Mouse (Mus musculus) forebrain, embryonic 10.5 days (tissue): ENCODE measurements around the gene Wars2. TPM values are rescaled to one million over a fixed set of nuclear protein-coding genes. Genes with fewer than 3 reads are reported as not detected.

Experiments
- DNase-seq: peaks from one replicate; pipeline ENCODE4 v3.0.0-alpha.2; 2017; ENCODE audit warnings: low spot score; ENCODE audit errors: extremely low spot score
- H3K27ac ChIP-seq: fragments of 300-500 bp; sonication (generic); 2 replicates; pipeline ENCODE4 v1.5.1; 2016; ENCODE audit warnings: mild to moderate bottlenecking
- H3K27me3 ChIP-seq: fragments of 300-500 bp; sonication (generic); 2 replicates; pipeline ENCODE4 v1.6.1; 2016; ENCODE audit warnings: mild to moderate bottlenecking; ENCODE audit not compliant: poor library complexity, severe bottlenecking
- H3K36me3 ChIP-seq: fragments of 300-500 bp; sonication (generic); replicated peaks from 2 replicates; pipeline ENCODE4 v1.6.1; 2016; ENCODE audit warnings: mild to moderate bottlenecking, moderate library complexity
- H3K4me1 ChIP-seq: fragments of 300-500 bp; sonication (generic); 2 replicates; pipeline ENCODE4 v1.6.1; 2016
- H3K4me3 ChIP-seq: fragments of 300-500 bp; sonication (generic); 2 replicates; pipeline ENCODE4 v1.5.1; 2016; ENCODE audit warnings: mild to moderate bottlenecking, moderate library complexity
- H3K9me3 ChIP-seq: fragments of 300-500 bp; sonication (generic); 2 replicates; pipeline ENCODE4 v1.6.1; 2016; ENCODE audit warnings: mild to moderate bottlenecking, moderate library complexity
- WGBS: fragments of 180-500 bp; shearing (Covaris S2); methylation state at CpG from one replicate; pipeline ENCODE4 v1.1.7; 2016; 5-methylcytosine and 5-hydroxymethylcytosine counted together
- polyA plus RNA-seq: library from polyadenylated mRNA; unstranded; fragments of >200 nt; fragmentation: Nextera tagmentation; extraction: Ambion mirVana; gene quantifications from 2 replicates; pipeline ENCODE4 v1.2.1, GENCODE M21; 2016

Gene Wars2
- 7.3 and 7.6 TPM in 2 replicates for polyA plus RNA-seq

DNA sequence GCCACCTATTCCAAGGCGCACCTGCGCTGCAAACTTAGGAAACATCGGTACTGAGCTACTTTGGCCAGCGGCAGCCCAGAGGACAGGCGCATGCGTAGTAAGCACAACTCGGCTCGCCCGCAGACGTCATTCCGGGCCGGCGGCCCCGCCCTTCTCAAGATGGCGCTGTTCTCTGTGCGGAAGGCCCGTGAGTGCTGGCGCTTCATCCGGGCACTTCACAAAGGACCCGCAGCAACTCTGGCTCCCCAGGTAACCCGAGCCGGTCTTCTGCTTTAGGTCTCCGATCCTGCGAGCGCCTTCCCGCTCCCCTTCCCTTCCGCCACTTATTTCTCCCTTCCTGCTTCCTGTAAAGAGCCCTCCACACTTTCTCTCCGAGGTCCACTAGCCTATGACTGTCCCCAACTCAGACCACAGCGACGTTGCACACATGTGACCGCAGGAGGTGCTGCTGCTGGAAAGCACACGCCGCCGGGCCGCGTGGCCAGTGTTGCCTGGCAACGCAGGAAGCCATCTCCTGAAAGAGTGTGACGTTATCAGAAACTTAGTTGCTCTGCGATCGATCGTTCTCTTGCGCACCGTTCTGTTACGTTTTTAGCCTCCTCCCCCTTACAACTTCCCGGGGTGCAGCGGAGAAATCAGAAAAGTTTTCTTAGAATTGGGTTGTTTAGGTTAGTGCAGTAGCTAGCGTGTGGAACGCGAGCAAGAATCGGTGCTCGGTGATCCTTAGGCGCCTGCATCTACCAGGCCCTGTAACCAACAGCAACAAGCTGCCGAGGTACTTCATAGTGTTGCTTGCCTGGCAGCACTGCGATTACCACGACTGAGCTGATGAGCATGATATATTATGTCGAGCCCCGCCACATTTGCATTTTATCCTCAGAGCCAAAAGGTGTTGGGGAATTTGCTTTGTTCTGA is at the start of gene Wars2:
TSS of gene Wars2 (plus strand) at position 129 of the 915 bp plus-strand sequence.
- Histone ChIP-seq H3K27me3 (no peaks in the 10 kb centered on the region), H3K4me3 (peak within 1 kb of the TSS; percentile 65), H3K27ac (peak within 1 kb of the TSS; percentile 96), H3K4me1 (peaks cover 16% of the 10 kb centered on the region), H3K36me3 (no peaks in the 10 kb centered on the region), H3K9me3 (no peaks in the 10 kb centered on the region)
- WGBS, result under 1% methylated on average over 57 of the region's 57 CpGs
- peak; percentile 94 for DNase-seq

DNA sequence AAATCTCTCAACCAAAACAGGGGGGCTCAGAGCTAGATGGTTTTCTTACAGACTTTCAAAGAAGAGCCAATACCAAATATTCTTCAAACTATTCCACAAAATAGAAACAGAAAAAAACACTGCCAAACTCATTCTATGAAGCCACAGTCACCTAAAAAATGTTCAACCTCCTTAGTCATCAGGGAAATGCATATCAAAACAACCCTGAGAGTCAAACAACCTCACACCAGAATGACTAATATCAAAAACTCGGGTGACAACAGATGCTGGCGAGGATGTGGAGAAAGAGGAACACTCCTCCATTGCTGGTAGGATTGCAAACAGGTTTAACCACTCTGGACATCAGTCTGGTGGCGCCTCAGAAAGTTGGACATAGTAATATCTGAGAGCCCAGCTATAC is 44.1 kb upstream of the Wars2 start:
- Histone ChIP-seq H3K36me3 (no peaks in the 10 kb centered on the region), H3K9me3 (no peaks in the 10 kb centered on the region; the same call in 1 of the 2 replicates), H3K4me3 (no peak overlapping the region), H3K27ac (no peak overlapping the region), H3K27me3 (no peaks in the 10 kb centered on the region), H3K4me1 (no peaks in the 10 kb centered on the region)
- WGBS, result 83% methylated on average over 3 of the region's 3 CpGs
- DNase-seq, result no peak

DNA sequence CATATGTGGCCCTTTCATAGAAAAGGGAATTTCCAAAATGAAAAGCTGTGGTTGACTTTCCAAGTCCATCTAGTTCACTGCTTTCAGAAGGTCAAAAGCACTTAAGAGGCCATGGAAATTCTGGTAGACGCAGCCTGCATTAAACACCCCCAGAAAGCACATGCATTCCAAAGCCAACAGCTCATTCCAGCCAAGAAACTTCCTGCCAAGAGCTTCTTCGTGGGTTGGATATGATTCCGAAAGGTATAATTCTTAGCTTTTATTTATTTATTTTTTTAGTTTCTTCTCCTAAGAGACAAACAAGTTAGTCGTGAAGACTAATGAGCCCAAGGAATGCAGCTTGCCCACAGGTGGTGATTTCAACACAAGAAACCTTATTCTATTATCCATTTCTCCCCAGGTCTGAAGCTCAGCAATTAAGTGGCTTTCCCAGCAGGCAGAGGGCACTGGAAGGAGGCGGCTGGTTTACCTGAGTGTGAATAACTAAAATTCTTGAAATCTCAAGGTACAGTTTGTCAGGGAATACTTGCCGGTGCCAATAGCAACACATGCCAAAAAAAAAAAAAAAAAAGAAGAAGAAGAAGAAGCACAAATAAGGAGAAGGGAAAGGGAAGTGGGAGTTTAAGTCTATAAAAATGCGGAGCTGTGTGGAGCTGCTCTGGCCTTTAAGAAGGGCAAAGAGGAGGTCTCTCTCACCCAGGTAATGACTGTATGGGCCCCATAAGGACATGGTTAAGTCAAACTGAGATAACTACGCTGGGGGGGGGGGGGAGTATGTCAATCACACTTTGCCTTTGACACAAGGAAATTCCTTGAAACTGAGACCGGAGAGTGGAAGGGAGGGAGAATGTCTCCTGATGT is 30.3 kb upstream of the Wars2 start:
- WGBS, result 72% methylated on average over 9 of the region's 9 CpGs
- Histone ChIP-seq H3K27me3 (no peaks in the 10 kb centered on the region), H3K36me3 (no peaks in the 10 kb centered on the region), H3K4me3 (no peak overlapping the region), H3K4me1 (no peaks in the 10 kb centered on the region), H3K9me3 (no peaks in the 10 kb centered on the region), H3K27ac (no peak overlapping the region)
- no peak for DNase-seq

DNA sequence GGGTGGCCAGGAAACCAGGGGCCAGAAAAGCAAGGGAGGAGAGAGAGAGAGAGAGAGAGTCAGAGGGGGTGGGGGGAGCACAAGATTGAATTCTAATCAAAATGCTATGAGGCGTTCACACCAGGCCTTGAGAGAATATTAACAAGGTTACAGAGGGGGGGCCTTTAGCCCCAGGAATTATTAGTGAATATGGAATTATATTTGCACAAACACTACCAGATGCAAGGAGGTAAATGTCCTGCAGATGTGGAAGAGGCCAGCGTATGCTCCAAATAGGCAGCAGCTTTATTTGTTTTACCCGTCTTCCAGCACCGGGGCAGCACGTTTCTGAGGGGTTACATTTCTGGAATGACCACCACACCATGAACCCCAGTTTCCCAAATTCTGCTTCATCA is 29.7 kb upstream of the Wars2 start:
- no peaks in the 10 kb centered on the region for H3K36me3 ChIP-seq
- no peaks in the 10 kb centered on the region for H3K9me3 ChIP-seq
- peak; percentile 21 for DNase-seq
- no peak overlapping the region for H3K27ac ChIP-seq
- 66% methylated on average over 5 of the region's 5 CpGs for WGBS
- no peak overlapping the region for H3K4me3 ChIP-seq
- no peaks in the 10 kb centered on the region for H3K27me3 ChIP-seq
- H3K4me1 ChIP-seq, result no peaks in the 10 kb centered on the region

DNA sequence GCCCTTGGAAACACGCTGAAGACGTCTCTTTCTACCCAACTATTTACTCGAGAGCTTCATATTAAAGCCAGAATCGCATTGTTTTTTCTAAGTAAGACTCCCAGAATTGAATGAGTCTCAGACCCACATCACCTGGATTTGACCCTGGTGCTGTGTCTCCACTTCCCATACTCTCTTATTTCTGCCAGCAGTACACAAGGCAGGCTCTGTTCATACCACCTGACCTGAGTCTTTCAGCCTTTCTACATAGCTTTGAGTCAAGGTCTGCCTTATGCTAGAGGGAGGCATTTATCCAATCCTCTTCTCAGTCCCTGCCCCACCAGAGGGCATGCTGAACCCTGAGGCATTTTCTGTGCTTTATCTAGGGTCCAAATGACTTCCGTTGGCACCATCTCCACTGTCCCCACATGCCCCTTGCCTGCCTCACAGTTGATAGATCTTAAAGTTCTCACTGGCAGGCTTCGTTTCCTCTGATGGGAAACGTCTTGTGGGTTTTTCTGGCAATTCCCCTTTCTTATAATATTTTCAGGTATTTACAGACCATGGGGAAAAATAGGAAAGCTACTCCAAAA is 27.5 kb upstream of the Wars2 start:
- no peak overlapping the region for H3K27ac ChIP-seq
- H3K4me1 ChIP-seq, result no peaks in the 10 kb centered on the region
- DNase-seq, result no peak
- H3K9me3 ChIP-seq, result no peaks in the 10 kb centered on the region
- no peaks in the 10 kb centered on the region for H3K36me3 ChIP-seq
- 82% methylated on average over 7 of the region's 7 CpGs for WGBS
- H3K4me3 ChIP-seq, result no peak overlapping the region
- H3K27me3 ChIP-seq, result no peaks in the 10 kb centered on the region

DNA sequence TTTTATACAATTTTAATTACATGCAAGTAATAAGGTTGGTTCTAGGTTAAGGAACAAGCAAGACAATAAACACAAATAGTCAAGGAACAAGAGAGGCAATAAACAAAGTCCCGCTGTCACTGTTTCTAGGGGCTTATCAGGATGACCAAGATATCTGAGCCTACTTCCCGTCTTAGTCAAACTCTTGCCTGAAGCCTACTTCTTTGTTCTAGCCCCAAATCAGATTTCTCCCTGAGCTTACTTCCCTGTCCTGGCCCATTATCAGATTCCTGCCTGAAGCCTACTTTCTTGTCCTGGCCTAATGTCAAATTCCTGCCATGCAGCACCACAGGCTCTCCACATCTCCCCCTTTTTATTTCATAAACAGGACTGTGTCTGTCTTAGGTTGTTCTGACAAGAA is 19.9 kb upstream of the Wars2 start:
- WGBS, result 79% methylated on average over 2 of the region's 2 CpGs
- Histone ChIP-seq H3K4me1 (no peaks in the 10 kb centered on the region), H3K4me3 (no peak overlapping the region), H3K27me3 (no peaks in the 10 kb centered on the region), H3K9me3 (no peaks in the 10 kb centered on the region), H3K36me3 (no peaks in the 10 kb centered on the region), H3K27ac (no peak overlapping the region)
- no peak for DNase-seq

DNA sequence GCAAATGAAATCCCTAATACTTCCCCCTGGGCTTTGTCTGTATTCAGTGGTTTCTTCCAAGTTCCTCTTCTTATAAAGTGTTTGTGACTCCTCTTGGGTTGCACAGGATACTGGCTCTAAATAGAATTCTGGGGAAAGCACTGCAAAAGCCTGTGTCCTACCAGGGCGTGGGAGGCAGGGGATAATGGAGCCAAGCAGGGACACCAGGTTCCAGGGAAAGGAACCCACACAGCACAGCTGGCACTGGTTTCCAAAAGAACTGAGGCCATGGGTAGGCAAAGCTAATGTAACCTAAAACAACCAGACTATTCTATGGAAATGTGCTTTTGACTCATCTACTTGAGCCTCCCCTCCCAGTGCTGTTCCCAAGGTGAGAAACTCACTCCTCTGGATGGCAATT is 10.3 kb upstream of the Wars2 start:
- 83% methylated on average over 1 of the region's 1 CpGs for WGBS
- no peak overlapping the region for H3K27ac ChIP-seq
- no peaks in the 10 kb centered on the region for H3K4me1 ChIP-seq
- no peaks in the 10 kb centered on the region for H3K9me3 ChIP-seq
- DNase-seq, result no peak
- H3K27me3 ChIP-seq, result no peaks in the 10 kb centered on the region
- H3K36me3 ChIP-seq, result no peaks in the 10 kb centered on the region
- no peak overlapping the region for H3K4me3 ChIP-seq

DNA sequence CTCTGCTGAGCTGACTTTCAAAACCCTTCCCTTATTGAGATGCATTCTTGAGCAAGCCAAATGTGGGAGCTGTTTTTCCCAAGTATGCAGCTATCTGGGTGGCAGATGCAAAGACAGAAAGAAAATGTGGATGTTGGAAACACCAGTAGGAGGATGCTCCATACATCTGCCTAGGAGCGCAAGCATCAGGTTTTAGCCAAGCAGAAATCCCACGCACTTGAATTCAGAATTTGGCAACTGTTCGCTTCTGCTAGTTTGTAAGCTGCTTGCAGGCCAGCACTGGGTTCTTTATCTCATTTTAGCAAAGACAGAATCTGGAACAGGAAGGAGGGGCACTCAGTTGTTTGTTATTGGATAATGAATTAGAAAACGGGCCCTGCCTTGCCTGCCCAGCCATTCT is 8.9 kb upstream of the Wars2 start:
- Histone ChIP-seq H3K27me3 (no peaks in the 10 kb centered on the region), H3K9me3 (no peaks in the 10 kb centered on the region), H3K4me3 (no peak overlapping the region), H3K36me3 (no peaks in the 10 kb centered on the region), H3K4me1 (no peaks in the 10 kb centered on the region), H3K27ac (no peak overlapping the region)
- no peak for DNase-seq
- 95% methylated on average over 4 of the region's 4 CpGs for WGBS

DNA sequence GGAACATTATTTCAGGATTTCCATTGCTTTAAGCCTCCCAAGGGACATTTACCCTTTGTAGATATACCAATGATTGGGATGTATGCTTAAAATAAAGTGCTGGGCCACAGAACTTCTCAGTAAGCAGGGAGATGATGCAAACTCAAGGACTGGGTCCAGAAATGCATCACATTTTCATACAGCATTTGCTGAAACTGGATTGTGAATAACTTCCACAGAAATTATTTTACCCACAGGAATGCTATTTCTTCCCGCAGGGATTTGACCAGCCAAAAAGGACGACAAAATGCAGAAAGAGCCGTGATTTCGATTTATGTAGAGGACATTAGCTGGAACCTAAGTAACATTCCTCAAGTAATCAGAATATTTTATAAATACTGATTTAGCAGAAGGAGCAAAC is 7.0 kb upstream of the Wars2 start:
- DNase-seq, result no peak
- Histone ChIP-seq H3K9me3 (no peaks in the 10 kb centered on the region), H3K4me1 (no peaks in the 10 kb centered on the region), H3K4me3 (no peak overlapping the region), H3K27me3 (no peaks in the 10 kb centered on the region), H3K27ac (no peak overlapping the region), H3K36me3 (no peaks in the 10 kb centered on the region)
- WGBS, result 94% methylated on average over 4 of the region's 4 CpGs

DNA sequence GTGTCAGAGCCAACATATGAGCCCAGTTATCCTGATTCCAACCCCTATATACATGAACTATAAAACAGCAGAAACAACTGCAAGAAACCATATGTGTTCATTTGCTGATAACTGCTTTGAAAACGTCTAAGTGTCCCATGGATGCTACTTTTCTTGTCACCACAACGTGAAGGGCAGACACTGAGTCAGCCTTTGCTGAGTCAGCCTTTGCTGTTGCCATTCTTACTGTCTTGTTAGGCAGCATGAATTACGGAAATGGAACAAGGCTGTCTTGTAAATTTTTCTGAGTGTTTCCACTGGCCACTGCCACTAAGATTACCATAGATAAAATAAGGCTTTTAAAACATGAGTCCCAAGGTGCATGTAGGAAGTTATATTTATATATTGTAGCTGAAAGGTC is 7.0 kb downstream of the Wars2 start:
- Histone ChIP-seq H3K27me3 (no peaks in the 10 kb centered on the region), H3K4me3 (no peak overlapping the region), H3K4me1 (no peaks in the 10 kb centered on the region), H3K27ac (no peak overlapping the region), H3K36me3 (0 out of 2 replicates have a peak, but pooled peaks cover 2% of the 10 kb centered on the region), H3K9me3 (no peaks in the 10 kb centered on the region)
- DNase-seq, result no peak
- whole genome bisulfite sequencing, result 87% methylated on average over 3 of the region's 3 CpGs

DNA sequence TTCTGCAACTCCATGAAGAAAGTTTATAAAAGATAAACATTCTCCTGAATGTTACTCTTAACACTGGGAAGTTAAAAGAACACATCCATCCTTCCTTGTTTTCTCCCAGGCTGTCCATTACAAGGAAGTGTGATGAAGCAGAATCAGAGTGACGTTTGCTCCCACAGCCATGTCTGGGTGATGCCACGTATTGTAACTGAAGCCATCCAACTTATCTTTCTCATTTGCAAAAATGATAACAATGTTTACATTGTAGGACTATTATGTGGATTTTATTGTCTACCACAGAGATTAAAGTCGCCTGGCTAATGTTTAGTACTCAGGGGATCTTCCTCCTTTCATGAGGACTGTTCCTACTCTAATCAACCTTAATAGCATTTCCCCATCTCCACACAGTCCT is 8.2 kb downstream of the Wars2 start:
- 84% methylated on average over 3 of the region's 3 CpGs for WGBS
- 0 out of 2 replicates have a peak, but pooled peaks cover 2% of the 10 kb centered on the region for H3K36me3 ChIP-seq
- H3K27me3 ChIP-seq, result no peaks in the 10 kb centered on the region
- H3K27ac ChIP-seq, result no peak overlapping the region
- H3K4me3 ChIP-seq, result no peak overlapping the region
- DNase-seq, result no peak
- H3K9me3 ChIP-seq, result no peaks in the 10 kb centered on the region
- no peaks in the 10 kb centered on the region; the same call in 1 of the 2 replicates for H3K4me1 ChIP-seq

DNA sequence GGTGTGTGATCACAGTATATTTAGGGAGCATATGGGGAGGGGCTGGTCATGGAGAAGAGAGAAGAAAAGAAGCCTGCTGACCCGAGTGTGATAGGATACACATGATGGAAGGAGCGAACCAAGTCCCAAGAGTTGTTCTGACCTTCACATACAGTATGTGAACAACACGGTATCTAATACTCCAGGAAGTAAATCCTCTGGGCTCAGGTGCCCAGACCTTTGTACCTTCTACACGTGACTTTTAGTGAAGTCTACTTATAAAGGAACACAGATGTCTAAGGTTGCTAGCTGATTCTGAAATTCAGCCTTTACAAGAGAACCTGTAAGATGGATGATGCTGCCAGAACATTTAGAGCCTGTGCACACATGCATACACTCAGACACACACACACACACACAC is 15.4 kb downstream of the Wars2 start:
- WGBS, result 91% methylated on average over 4 of the region's 4 CpGs
- DNase-seq, result no peak
- H3K36me3 ChIP-seq, result 0 out of 2 replicates have a peak, but pooled peaks cover 5% of the 10 kb centered on the region
- no peak overlapping the region for H3K4me3 ChIP-seq
- H3K9me3 ChIP-seq, result peaks cover 10% of the 10 kb centered on the region; the same call in 1 of the 2 replicates
- no peak overlapping the region for H3K27ac ChIP-seq
- H3K4me1 ChIP-seq, result no peaks in the 10 kb centered on the region; the same call in 1 of the 2 replicates
- no peaks in the 10 kb centered on the region for H3K27me3 ChIP-seq
